Comparison of ENCODE assay signal across 21 mouse cellular contexts in genomic region chr9:64440101-64440500, GRCm38 (mm10). TPM values are rescaled to one million over a fixed set of nuclear protein-coding genes. Genes with fewer than 3 reads are reported as not detected.
DNase-seq lines count a peak whose midpoint lies in the region; ATAC-seq and TF ChIP-seq lines count a peak whose summit lies in the region.
"Had no signal": no experiment of that assay in that cellular context is flagged by ENCODE, and none has a peak within 500 bp of the region (broad histone marks: within the 10 kb centered on the region; RNA-seq: fewer than 3 reads in every experiment).

No protein-coding gene starts in this region.

- DNase-seq in ES-CJ7 (ENCODE audit: low read depth, low spot score) (peak; percentile 35), R1 (ENCODE audit: low read depth, low spot score) (peak; percentile 59)
- no peak for DNase-seq in adrenal gland, postnatal 10 days
- DNase-seq in lung, postnatal 10 days, result no peak
- DNase-seq: adrenal gland, adult 8-10 months; adrenal gland, postnatal 25 days; cerebellum, adult 11 months; cerebellum, adult 18-20 months; cerebellum, adult 8-10 months; cerebellum, postnatal 10 days; cerebellum, postnatal 25 days; forebrain, postnatal 0 days had no signal

- H3K9me3 ChIP-seq in ES-Bruce4 (replicated peaks; ENCODE audit: control insufficient read depth, insufficient read depth, low read length, poor library complexity, severe bottlenecking), result 0 out of 2 replicates have a peak, but pooled peaks cover 3% of the 10 kb centered on the region
- H3K9me3 ChIP-seq: embryonic facial prominence, embryonic 10.5 days; embryonic facial prominence, embryonic 12.5 days; forebrain, embryonic 13.5 days; forebrain, embryonic 15.5 days; G1E had no signal

- 0 out of 2 replicates have a peak, but pooled peaks have one; percentile 8 for TF ChIP-seq EP300 in ES-Bruce4 (IDR thresholded peaks at IDR 0.05; ENCODE audit: insufficient read depth, low read depth, low read length)

- no peaks in the 10 kb centered on the region for H3K27me3 ChIP-seq in ES-Bruce4 (ENCODE audit: control insufficient read depth, insufficient read depth, low read length, poor library complexity, severe bottlenecking)
- H3K27me3 ChIP-seq: embryonic facial prominence, embryonic 12.5 days; forebrain, embryonic 15.5 days had no signal

- H3K27ac ChIP-seq in ES-Bruce4 (ENCODE audit: insufficient read depth, low read length), result no peak overlapping the region
- H3K27ac ChIP-seq: embryonic facial prominence, embryonic 10.5 days; embryonic facial prominence, embryonic 12.5 days; forebrain, embryonic 13.5 days; forebrain, embryonic 15.5 days had no signal

- TF ChIP-seq CTCF in ES-Bruce4 (IDR thresholded peaks at IDR 0.05; ENCODE audit: low read depth, low read length), result no peak

- no peak overlapping the region for H3K4me3 ChIP-seq in ES-Bruce4 (ENCODE audit: low read depth, low read length)
- H3K4me3 ChIP-seq: embryonic facial prominence, embryonic 10.5 days; embryonic facial prominence, embryonic 12.5 days; forebrain, embryonic 13.5 days; forebrain, embryonic 15.5 days had no signal

- H3K4me1 ChIP-seq in ES-Bruce4 (ENCODE audit: control insufficient read depth, insufficient read depth, low read length), result no peaks in the 10 kb centered on the region
- H3K4me1 ChIP-seq: embryonic facial prominence, embryonic 10.5 days; embryonic facial prominence, embryonic 12.5 days; forebrain, embryonic 15.5 days had no signal

- H3K9ac ChIP-seq in ES-Bruce4 (ENCODE audit: low read depth, poor library complexity, severe bottlenecking), result no peak overlapping the region
- H3K9ac ChIP-seq: embryonic facial prominence, embryonic 12.5 days; forebrain, embryonic 13.5 days; forebrain, embryonic 15.5 days; forebrain, postnatal 0 days had no signal

- H3K36me3 ChIP-seq in ES-Bruce4 (ENCODE audit: control insufficient read depth, insufficient read depth, low read length, poor library complexity, severe bottlenecking), result no peaks in the 10 kb centered on the region
- H3K36me3 ChIP-seq: embryonic facial prominence, embryonic 10.5 days; embryonic facial prominence, embryonic 12.5 days; forebrain, embryonic 15.5 days; G1E had no signal

- TF ChIP-seq POLR2A in ES-Bruce4 (IDR thresholded peaks at IDR 0.05; ENCODE audit: insufficient read depth, low read length), result no peak

- no peak for ATAC-seq in monocyte, adult 5-6 weeks (replicated peaks; ENCODE audit: insufficient number of reproducible peaks, low FRiP score, low TSS enrichment, poor library complexity, severe bottlenecking)
- ATAC-seq: activated CD4-positive, CD25-positive, alpha-beta regulatory T cell, adult 4 months; forebrain, embryonic 13.5 days; forebrain, embryonic 15.5 days; forebrain, postnatal 0 days; Patski had no signal

RNA-seq across cellular contexts. Expression of gene Megf11, which starts 54.7 kb away (rescaled TPM):
- 0.40 and 0.94 TPM in 2 replicates for polyA plus RNA-seq in ES-Bruce4 (2011; ENCODE audit: insufficient read depth, insufficient read length, low read depth, missing spikeins)
- total RNA-seq in monocyte, adult 5-6 weeks (2017), result 0.10 to 0.64 TPM (median 0.29 TPM) in 3 replicates
- total RNA-seq in adrenal gland, postnatal 10 days (2021), result 1 to 10 TPM; 2.0 to 3.0 TPM

Comparison
In these comparisons a context has a peak if more than half of its experiments do, and no peak if none do; other contexts are left out.
1. DNase-seq: peak in ES-CJ7 (single experiment) and R1 (single experiment); none in adrenal gland, postnatal 10 days (single experiment) and lung, postnatal 10 days (single experiment).